Mouse (Mus musculus): ENCODE data around the gene Tmem235.

- TF ChIP-seq POLR2A (IDR thresholded peaks at IDR 0.05; ENCODE audit: insufficient read depth, low read depth, low read length): no peak
- no peak for TF ChIP-seq CTCF (IDR thresholded peaks at IDR 0.05)
Observed at GRCm38 (mm10) chr11:117875681-117876080, 15.1 kb downstream of the Tmem235 start.
